Mouse (Mus musculus) gastrocnemius, postnatal 14 days (tissue): ENCODE results near the gene Smg6. TPM values are rescaled to one million over a fixed set of nuclear protein-coding genes. Genes with fewer than 3 reads are reported as not detected.
"Not testable (repeated sequence)": the region's sequence is repeated elsewhere in the genome, so short reads cannot be mapped to it uniquely, and the experiment has no call there.

Experiments used
- DNase-seq: peaks from one replicate; pipeline ENCODE4 v3.0.0; 2021; ENCODE audit warnings: mixed read lengths
- intact Hi-C: fragments of 180-260 bp; cut with DNase I; formaldehyde crosslinking; loops from one replicate; pipeline ENCODE4 v1.15.1; 2025; ENCODE audit warnings: low total_unique reads
- total RNA-seq, 2 experiments: library from RNA; stranded (reverse); gene quantifications; 2 replicates each; pipeline ENCODE4 v1.2.3; 2021

The Smg6 gene
- total RNA-seq, 2 experiments from 2014 or later, result 10.6 to 10.8 TPM

GRCm38 (mm10) chr11:75172151-75173094, 246.8 kb downstream of the Smg6 start:
- DNase-seq, result no peak

GRCm38 (mm10) chr11:75173095-75173798, 247.6 kb downstream of the Smg6 start:
- intact Hi-C loops, result no loop called here
- peak; percentile 77 for DNase-seq

More at GRCm38 (mm10) chr11:75172151-75173094, 246.8 kb downstream of the Smg6 start:
- intact Hi-C loops, result no loop called here

GRCm38 (mm10) chr11:75173799-75174165, 248.2 kb downstream of the Smg6 start:
- intact Hi-C loops, result no loop called here
- no peak for DNase-seq

GRCm38 (mm10) chr11:75174574-75174973, 249.0 kb downstream of the Smg6 start:
- intact Hi-C loops, DNase-seq: not testable (repeated sequence)

GRCm38 (mm10) chr11:75178011-75178410, 252.4 kb downstream of the Smg6 start:
- intact Hi-C loops, result no loop called here
- DNase-seq, result no peak

GRCm38 (mm10) chr11:75178672-75179208, 253.1 kb downstream of the Smg6 start, which contains the start of gene Ovca2:
Ovca2 (minus strand) TSS chr11:75178835.
- intact Hi-C loops, result no loop called here
- peak; percentile 90 for DNase-seq

GRCm38 (mm10) chr11:75183917-75184570, 258.4 kb downstream of the Smg6 start:
- no peak for DNase-seq
- intact Hi-C loops, result no loop called here

- DNase-seq, result no peak
- intact Hi-C loops, result no loop called here
Observed at GRCm38 (mm10) chr11:75184573-75184972, 258.9 kb downstream of the Smg6 start.

GRCm38 (mm10) chr11:75184986-75185385, 259.4 kb downstream of the Smg6 start:
- DNase-seq, result no peak
- intact Hi-C loops, result no loop called here

- intact Hi-C loops, result loop anchor here (5.0 kb wide), 2 partner anchors 42 to 102 kb away; no protein-coding TSS in a partner anchor
- no peak for DNase-seq
Observed at GRCm38 (mm10) chr11:75189713-75190370, 264.2 kb downstream of the Smg6 start.

- peak; percentile 83 for DNase-seq
- intact Hi-C loops, result loop anchor here (5.0 kb wide), 2 partner anchors 42 to 102 kb away; no protein-coding TSS in a partner anchor
Observed at GRCm38 (mm10) chr11:75190371-75190724, 264.7 kb downstream of the Smg6 start.

GRCm38 (mm10) chr11:75190905-75191441, 265.4 kb downstream of the Smg6 start, which contains the start of gene Dph1:
Dph1 (minus strand) TSS chr11:75191241.
- intact Hi-C loops, result loop anchor here (5.0 kb wide), 2 partner anchors 41 to 101 kb away; no protein-coding TSS in a partner anchor
- DNase-seq, result no peak

GRCm38 (mm10) chr11:75191841-75192240, 266.2 kb downstream of the Smg6 start:
- intact Hi-C loops, result loop anchor here (5.0 kb wide), 2 partner anchors 40 to 100 kb away; no protein-coding TSS in a partner anchor
- no peak for DNase-seq

- intact Hi-C loops, result loop anchor here (5.0 kb wide), 2 partner anchors 40 to 100 kb away; no protein-coding TSS in a partner anchor
- DNase-seq, result peak; percentile 84
Observed at GRCm38 (mm10) chr11:75192336-75193214, 267.0 kb downstream of the Smg6 start.

- peak; percentile 69 for DNase-seq
- intact Hi-C loops, result loop anchor here (5.0 kb wide), 2 partner anchors 39 to 99 kb away; no protein-coding TSS in a partner anchor
Observed at GRCm38 (mm10) chr11:75193256-75194071, 267.8 kb downstream of the Smg6 start, which contains the start of gene Rtn4rl1. Rtn4rl1 (plus strand) TSS chr11:75193783.

- intact Hi-C loops, result loop anchor here (5.0 kb wide), 2 partner anchors 38 to 98 kb away; no protein-coding TSS in a partner anchor
- DNase-seq, result no peak
Observed at GRCm38 (mm10) chr11:75194121-75194849, 268.7 kb downstream of the Smg6 start.
